Mouse (Mus musculus) MEL-GATA-1-ER (cell line): Measurements from ENCODE around the gene Fkbp14.

Experiments
- DNase-seq: peaks from one replicate; pipeline ENCODE4 v3.0.0-alpha.2; 2012; ENCODE audit warnings: low read depth; ENCODE audit errors: extremely low read depth

The Fkbp14 gene

GRCm38 (mm10) chr6:54597208-54597607, at the start of gene Fkbp14:
Gene Fkbp14, minus strand, starts transcription at chr6:54597308.
- DNase-seq: no peak

GRCm38 (mm10) chr6:54643181-54643580, 46.1 kb upstream of the Fkbp14 start:
- DNase-seq: no peak

- no peak for DNase-seq
Observed at GRCm38 (mm10) chr6:54641953-54642352, 44.8 kb upstream of the Fkbp14 start.

- no peak for DNase-seq
Observed at GRCm38 (mm10) chr6:54639877-54640276, 42.8 kb upstream of the Fkbp14 start.

GRCm38 (mm10) chr6:54631462-54631861, 34.4 kb upstream of the Fkbp14 start:
- DNase-seq: no peak

GRCm38 (mm10) chr6:54629734-54630133, 32.6 kb upstream of the Fkbp14 start:
- DNase-seq: no peak

GRCm38 (mm10) chr6:54628381-54628780, 31.3 kb upstream of the Fkbp14 start:
- no peak for DNase-seq

- DNase-seq: no peak
Observed at GRCm38 (mm10) chr6:54620357-54620756, 23.2 kb upstream of the Fkbp14 start.

GRCm38 (mm10) chr6:54619530-54619929, 22.4 kb upstream of the Fkbp14 start:
- DNase-seq: no peak

- DNase-seq: no peak
Observed at GRCm38 (mm10) chr6:54617363-54617762, 20.3 kb upstream of the Fkbp14 start.

GRCm38 (mm10) chr6:54606241-54606640, 9.1 kb upstream of the Fkbp14 start:
- no peak for DNase-seq

- no peak for DNase-seq
Observed at GRCm38 (mm10) chr6:54604001-54604715, 7.0 kb upstream of the Fkbp14 start.

- no peak for DNase-seq
Observed at GRCm38 (mm10) chr6:54602891-54603290, 5.8 kb upstream of the Fkbp14 start.

GRCm38 (mm10) chr6:54600681-54601347, 3.7 kb upstream of the Fkbp14 start:
- DNase-seq: no peak

- DNase-seq: no peak
Observed at GRCm38 (mm10) chr6:54597711-54598110, 603 bp upstream of the Fkbp14 start.

GRCm38 (mm10) chr6:54595330-54595878, 1.7 kb downstream of the Fkbp14 start:
- DNase-seq: no peak

- DNase-seq: peak; percentile 58
Observed at GRCm38 (mm10) chr6:54594469-54595329, 2.4 kb downstream of the Fkbp14 start, which contains the start of gene Plekha8. Gene Plekha8, plus strand, starts transcription at chr6:54595111.

GRCm38 (mm10) chr6:54593766-54594468, 3.2 kb downstream of the Fkbp14 start:
- peak; percentile 29 for DNase-seq

GRCm38 (mm10) chr6:54592938-54593535, 4.1 kb downstream of the Fkbp14 start:
- DNase-seq: peak; percentile 90

GRCm38 (mm10) chr6:54591778-54592177, 5.3 kb downstream of the Fkbp14 start:
- no peak for DNase-seq

- no peak for DNase-seq
Observed at GRCm38 (mm10) chr6:54590691-54591090, 6.4 kb downstream of the Fkbp14 start.
